Mouse (Mus musculus) gastrocnemius, adult 2 months (tissue): Measurements from ENCODE around the gene Xirp1. TPM values are rescaled to one million over a fixed set of nuclear protein-coding genes. Genes with fewer than 3 reads are reported as not detected.
A peak's percentile ranks its signal among the peaks of the same experiment; 100 is the strongest.
"Not testable (repeated sequence)": the region's sequence is repeated elsewhere in the genome, so short reads cannot be mapped to it uniquely, and the experiment has no call there.

Experiments used
- DNase-seq: peaks from one replicate; pipeline ENCODE4 v3.0.0; 2022
- H3K27ac ChIP-seq: fragments of 200-600 bp; 2 replicates; pipeline ENCODE4 v1.8.1; 2022; ENCODE audit warnings: mild to moderate bottlenecking
- H3K4me3 ChIP-seq: fragments of 200-600 bp; 2 replicates; pipeline ENCODE4 v1.8.1; 2022; ENCODE audit warnings: mild to moderate bottlenecking, moderate library complexity
- CTCF ChIP-seq: fragments of 200-600 bp; IDR thresholded peaks from 2 replicates; pipeline ENCODE4 v1.8.1; 2022; ENCODE audit warnings: antibody characterized with exemption, mild to moderate bottlenecking, moderate library complexity
- intact Hi-C: fragments of 180-260 bp; cut with DNase I; formaldehyde crosslinking; loops from one replicate; pipeline ENCODE4 v1.15.1; 2025
- total RNA-seq, 2 experiments: library from RNA; stranded (reverse); gene quantifications; 2 replicates each; pipeline ENCODE4 v1.2.3; 2021

The Xirp1 gene
- total RNA-seq, 2 experiments from 2014 or later: 70.1 to 116 TPM

GRCm38 (mm10) chr9:120013251-120013820 is 10.1 kb downstream of the Xirp1 start:
- intact Hi-C loops: no loop called here
- DNase-seq: no peak
- H3K27ac ChIP-seq: peak overlapping the region; percentile 94
- TF ChIP-seq CTCF: no peak
- no peak overlapping the region for H3K4me3 ChIP-seq

DNA sequence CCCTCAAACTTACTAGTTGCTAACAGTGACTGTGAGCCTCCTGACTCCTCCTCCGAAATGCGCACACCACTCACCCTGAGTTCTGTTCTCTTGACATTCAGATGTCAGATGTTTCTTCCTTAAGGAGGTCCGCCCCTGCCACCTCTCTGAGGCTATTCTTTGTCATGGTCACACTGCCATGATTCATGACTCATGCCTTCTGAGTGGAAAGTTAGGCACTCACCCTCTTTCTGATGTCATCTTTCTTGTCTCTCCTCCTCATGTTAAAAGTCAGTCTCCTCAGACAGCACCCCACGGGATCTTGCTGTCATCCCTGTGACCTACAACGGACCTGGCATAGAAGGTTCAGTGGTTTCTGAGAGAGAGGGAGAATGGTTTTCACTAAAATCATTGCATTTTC is 10.6 kb downstream of the Xirp1 start:
- no peak for DNase-seq
- Histone ChIP-seq H3K4me3 (no peak overlapping the region), H3K27ac (peak overlapping the region; percentile 94)
- no peak for TF ChIP-seq CTCF
- intact Hi-C loops: no loop called here

- peak overlapping the region; percentile 94 for H3K27ac ChIP-seq
- DNase-seq, H3K4me3 ChIP-seq, intact Hi-C loops: not testable (repeated sequence)
Measured at GRCm38 (mm10) chr9:120012161-120012560, 11.2 kb downstream of the Xirp1 start.

DNA sequence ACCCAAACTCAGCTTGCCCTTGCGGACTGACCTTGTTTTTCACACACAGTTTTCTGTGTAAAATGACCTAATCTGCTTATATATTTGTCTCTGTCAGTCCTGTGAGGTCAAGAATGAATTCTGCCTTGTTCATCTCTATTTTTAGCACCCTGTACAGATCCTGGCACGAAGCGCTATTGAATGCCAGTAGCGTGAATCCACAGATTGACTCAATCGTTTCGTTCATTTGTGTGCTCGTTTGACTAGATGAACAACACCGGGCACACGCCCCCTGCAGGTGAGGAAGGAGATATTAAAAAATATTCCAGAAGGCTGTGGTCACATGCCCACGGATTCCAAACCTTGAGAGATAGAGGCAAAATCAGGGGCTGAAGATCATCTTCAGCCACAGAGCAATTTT is 11.9 kb downstream of the Xirp1 start:
- intact Hi-C loops: loop anchor here (1.0 to 2.0 kb wide), 2 partner anchors 29 to 48 kb away; no protein-coding TSS in a partner anchor
- TF ChIP-seq CTCF: peak; percentile 79
- Histone ChIP-seq H3K4me3 (peak overlapping the region; percentile 78), H3K27ac (peak overlapping the region; percentile 94)
- peak; percentile 77 for DNase-seq

DNA sequence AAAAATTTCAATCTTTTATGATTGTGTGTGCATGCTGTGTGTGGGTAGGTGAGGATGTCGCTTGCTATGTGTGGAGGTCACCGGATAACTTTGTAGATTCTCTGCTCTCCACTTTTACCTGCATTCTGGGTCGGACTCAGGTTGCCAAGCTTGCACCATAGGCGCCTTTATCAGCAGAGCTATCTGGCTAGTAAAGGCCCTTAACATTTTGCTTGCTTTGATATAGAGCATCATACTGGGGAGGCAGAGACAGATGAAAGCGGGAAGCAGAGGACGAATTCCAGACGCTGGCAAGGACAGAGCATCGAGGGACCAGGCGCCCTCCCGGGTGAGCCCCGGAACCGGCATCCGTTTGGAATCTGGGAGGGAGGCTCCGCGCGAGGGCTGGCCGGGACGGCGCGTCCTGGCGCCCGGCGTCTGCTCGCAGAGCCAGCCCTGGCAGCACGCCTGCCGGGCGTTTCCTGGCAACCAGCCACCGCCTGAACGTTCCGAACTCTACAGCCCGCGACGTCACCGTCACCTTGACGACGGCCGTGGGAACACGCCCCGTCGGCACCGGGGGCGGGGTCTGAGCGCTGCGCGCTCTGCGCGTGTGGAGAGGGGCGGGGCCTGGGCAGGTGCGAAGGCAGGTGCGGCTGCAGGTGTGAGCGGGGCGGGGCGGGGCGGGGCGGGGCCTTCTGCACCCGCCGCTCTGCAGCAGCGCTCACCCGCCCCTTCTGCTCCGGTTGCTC is 12.5 kb downstream of the Xirp1 start:
- H3K27ac ChIP-seq: peak overlapping the region; percentile 94
- TF ChIP-seq CTCF: no peak
- intact Hi-C loops: loop anchor here (1.0 to 2.0 kb wide), 2 partner anchors 28 to 48 kb away; no protein-coding TSS in a partner anchor
- H3K4me3 ChIP-seq: peak overlapping the region; percentile 78
- peak; percentile 99 for DNase-seq

- no peak overlapping the region for H3K4me3 ChIP-seq
- intact Hi-C loops: loop anchor here (2.0 kb wide), 1 partner anchor 27 kb away; no protein-coding TSS in a partner anchor
- peak overlapping the region; percentile 6; the same call in 1 of the 2 replicates for H3K27ac ChIP-seq
- DNase-seq: no peak
- no peak for TF ChIP-seq CTCF
Measured at GRCm38 (mm10) chr9:120009871-120010270, 13.5 kb downstream of the Xirp1 start.

DNA sequence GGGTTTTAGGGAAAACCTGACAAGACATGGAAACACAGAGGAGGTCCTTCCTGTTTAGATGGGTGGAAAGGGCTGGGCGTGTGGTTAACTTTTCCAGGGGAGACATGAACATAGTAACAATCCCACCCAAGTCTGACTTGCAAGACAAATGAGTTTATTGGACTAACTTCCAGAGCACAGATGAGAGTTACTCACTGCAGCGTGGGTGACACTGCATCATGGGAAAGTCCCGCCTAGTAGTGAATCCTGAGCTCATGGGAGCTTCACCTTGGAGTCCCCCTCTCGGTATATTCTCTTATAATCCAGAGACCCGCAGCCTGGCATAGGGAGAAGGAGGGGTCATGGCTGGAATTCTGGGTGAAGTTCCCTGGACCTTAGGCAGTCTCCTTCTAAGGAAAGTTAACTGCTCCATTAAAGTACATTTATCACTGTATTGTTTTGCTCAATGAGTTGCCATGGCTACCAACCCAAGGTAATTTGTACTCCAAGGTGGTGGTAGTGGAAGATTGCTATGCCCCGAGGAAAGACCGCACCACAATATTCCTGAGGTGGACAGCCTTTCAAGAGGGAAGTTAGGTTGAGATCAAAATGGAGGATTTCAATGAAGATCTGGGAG is 14.1 kb downstream of the Xirp1 start:
- DNase-seq: no peak
- Histone ChIP-seq H3K4me3 (no peak overlapping the region), H3K27ac (peak overlapping the region; percentile 6; the same call in 1 of the 2 replicates)
- intact Hi-C loops: no loop called here
- no peak for TF ChIP-seq CTCF

DNA sequence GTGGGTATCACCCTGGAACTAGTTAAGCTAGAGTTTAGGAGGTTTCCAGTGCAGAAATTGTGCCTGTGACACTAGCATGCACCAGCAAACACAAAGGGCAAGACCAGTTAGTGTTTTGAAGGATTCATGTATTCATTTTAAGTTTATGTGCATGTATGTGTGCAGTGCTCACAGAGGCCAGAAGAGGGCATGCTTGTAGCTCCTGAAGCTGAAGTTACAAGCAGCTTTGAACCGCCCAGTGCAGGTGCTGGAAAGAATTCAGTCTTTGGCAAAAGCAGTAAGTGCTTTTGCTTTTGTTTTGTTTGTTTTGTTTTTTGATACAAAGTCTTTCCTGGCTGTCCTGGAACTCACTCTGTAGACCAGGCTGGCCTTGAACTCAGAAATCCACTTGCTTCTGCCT is 15.6 kb downstream of the Xirp1 start:
- Histone ChIP-seq H3K4me3 (no peak overlapping the region), H3K27ac (no peak overlapping the region)
- no peak for DNase-seq
- peak; percentile 10; the same call in 1 of the 2 replicates for TF ChIP-seq CTCF
- intact Hi-C loops: no loop called here

DNA sequence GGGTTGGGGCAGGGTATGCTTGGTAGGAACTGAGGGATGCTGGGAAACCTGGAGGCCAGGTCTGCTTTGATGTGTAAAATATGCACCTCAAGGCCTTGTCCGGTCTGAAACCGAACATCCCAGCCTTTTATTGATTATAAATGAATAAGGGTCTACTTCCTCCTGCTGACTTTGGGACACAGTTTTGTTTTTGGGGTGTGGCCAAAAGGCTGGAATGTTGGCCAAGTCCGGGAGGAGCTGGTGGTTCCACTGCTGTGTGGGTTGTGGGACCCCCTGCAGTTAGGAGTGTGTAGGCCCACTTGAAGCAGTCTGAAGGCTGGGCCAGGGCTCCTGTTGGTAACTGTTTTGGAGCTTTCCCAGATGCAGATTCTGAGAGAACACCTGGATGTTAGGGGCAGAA is 17.5 kb downstream of the Xirp1 start:
- TF ChIP-seq CTCF: no peak
- Histone ChIP-seq H3K27ac (no peak overlapping the region), H3K4me3 (no peak overlapping the region)
- intact Hi-C loops: no loop called here
- DNase-seq: no peak

- H3K4me3 ChIP-seq: no peak overlapping the region
- DNase-seq: no peak
- H3K27ac ChIP-seq: no peak overlapping the region
- TF ChIP-seq CTCF: no peak
- intact Hi-C loops: no loop called here
Measured at GRCm38 (mm10) chr9:120002893-120003292, 20.5 kb downstream of the Xirp1 start.

DNA sequence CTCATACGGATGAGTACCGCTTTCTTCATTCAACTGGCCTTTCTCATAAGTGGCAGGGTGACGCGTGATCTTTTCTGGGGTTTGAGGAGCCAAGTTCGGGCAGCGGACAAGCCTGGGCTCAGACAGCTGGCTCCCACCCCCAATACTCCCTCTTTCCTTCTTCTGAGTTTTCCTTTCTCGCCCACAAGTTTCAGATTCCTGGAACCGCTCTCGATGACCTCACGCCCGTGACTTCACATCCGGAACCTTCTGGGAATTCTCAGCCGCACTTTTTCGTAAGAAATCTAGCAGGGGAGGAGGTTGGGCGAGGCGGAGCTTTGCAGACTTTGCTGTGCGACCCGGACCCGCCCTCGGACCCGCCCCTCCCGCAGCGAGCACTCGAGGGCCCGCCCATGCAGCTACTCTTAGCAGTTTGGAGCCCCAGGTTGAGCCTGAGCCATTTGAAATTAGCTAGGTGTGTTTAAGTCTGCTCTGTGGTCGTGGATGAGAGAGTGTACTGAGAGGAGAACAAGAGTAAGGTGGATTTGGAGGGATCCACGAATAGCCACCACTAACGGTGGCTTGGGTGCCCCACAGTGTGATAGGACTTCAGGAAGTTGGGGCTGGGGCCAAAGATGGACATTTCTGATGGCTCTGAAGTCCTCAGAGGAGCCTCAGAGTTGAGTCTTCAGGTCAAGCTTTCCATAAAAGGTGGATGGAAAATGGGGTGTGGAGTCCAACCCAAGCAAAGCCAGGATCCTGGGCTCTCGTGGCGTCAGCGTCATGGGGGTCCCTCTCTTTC is 21.3 kb downstream of the Xirp1 start:
- TF ChIP-seq CTCF: no peak
- intact Hi-C loops: no loop called here
- H3K27ac ChIP-seq: peak overlapping the region; percentile 81
- peak; percentile 88 for DNase-seq
- H3K4me3 ChIP-seq: peak overlapping the region; percentile 72

DNA sequence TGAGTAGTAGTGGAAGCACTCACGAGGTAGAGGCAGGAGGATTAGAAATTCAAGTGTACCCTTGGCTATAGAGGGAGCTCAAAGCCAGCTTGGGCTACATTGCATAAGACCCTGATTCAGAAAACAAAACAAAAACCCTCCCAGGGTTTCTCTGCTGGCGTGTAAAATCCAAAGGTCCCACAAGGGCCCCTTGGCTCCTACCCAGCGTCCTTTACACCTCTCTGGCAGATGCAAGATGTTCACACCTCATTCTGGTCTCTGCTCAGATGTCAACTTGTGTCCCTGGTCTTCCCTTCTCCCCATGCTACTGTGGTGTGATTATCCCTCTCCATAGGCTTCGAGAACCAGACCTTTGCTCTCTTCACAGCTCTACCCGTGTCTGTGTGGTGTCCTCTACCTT is 22.6 kb downstream of the Xirp1 start:
- intact Hi-C loops: no loop called here
- Histone ChIP-seq H3K4me3 (no peak overlapping the region), H3K27ac (no peak overlapping the region)
- DNase-seq: no peak
- TF ChIP-seq CTCF: no peak
